Mouse (Mus musculus): ENCODE data around the gene Bard1. TPM values are rescaled to one million over a fixed set of nuclear protein-coding genes. Genes with fewer than 3 reads are reported as not detected.

Bard1 gene
- polyA plus RNA-seq, 1 experiment = 0.38 TPM

DNA sequence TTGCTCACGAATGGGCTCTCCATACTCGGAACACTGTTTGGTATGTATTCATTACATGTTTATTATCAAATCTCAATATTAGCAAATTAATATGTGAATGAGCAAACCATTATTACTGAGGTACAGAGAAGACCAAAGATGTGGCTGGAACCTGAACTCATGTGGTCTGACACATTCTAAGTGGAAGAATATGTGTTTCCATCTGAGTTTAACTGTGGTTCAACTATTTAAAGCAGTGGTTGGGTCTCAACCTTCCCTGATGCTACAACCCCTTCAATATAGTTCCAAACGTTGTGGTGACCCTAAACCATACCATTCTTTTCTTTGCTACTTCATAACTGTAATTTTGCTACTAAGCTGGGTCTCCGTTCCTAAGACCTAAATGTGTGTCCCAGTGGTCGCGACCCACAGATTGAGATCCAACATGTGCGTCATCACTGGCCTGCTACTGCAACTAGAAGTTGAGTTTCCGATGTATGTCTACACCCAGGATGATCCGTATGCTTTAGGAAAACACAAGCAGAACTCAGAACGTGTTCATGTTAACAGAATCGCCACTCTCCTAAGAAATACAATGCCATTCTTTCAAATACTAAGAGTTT is 1.5 kb downstream of the Bard1 start:
- Histone ChIP-seq H3K4me1 (ENCODE audit: control insufficient read depth, insufficient read depth, low read length) (no peaks in the 10 kb centered on the region), H3K4me3 (ENCODE audit: insufficient read depth, low read length) (no peak overlapping the region; the same call in 1 of the 2 replicates), H3K27ac (ENCODE audit: insufficient read depth, low read length) (no peak overlapping the region)
- no peak for TF ChIP-seq CTCF (IDR thresholded peaks at IDR 0.05; ENCODE audit: extremely low read depth, insufficient read depth, low read length)
- TF ChIP-seq POLR2A (IDR thresholded peaks at IDR 0.05; ENCODE audit: extremely low read depth, insufficient read depth, low read length) = no peak

DNA sequence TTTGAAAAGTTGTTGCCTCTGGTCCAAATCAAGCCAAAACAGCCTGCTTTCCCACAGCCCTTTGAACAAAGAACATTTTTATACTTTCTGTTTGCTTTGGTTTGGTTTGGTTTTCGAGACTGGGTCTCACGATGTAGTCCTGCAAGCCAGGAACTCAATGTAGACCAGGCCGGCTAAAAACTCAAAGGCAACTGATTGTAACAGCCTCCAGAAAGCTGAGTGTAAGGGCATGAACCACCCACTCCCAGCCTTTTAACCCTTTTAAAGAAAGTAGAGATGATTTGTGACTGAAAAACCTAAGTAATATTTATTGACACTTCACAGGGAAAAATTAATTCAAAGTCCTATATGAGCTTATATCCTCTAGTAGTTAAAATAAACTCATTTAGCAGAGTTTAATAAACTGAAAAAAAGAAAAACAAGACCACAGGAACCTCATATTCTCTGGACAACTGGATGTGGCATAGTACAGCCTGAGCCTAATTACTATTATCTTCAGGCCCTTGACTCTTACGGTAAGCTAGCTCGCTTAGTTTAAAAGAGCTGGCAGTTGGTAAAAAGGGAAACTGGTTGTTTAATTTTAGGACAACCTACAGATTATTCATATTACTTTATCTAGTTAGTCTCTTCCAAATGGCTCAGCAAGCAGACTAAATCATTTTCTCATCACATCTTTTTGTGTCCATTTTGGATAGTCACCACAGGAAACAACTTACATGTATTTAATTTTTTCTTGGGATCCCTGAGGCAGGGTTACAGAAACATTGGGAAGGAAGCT is 2.2 kb downstream of the Bard1 start:
- no peak overlapping the region for H3K27ac ChIP-seq (ENCODE audit: insufficient read depth, low read length)
- no peaks in the 10 kb centered on the region for H3K4me1 ChIP-seq (ENCODE audit: control insufficient read depth, insufficient read depth, low read length)
- H3K4me3 ChIP-seq (ENCODE audit: insufficient read depth, low read length) = no peak overlapping the region
- TF ChIP-seq CTCF (IDR thresholded peaks at IDR 0.05; ENCODE audit: extremely low read depth, insufficient read depth, low read length) (no peak), POLR2A (IDR thresholded peaks at IDR 0.05; ENCODE audit: extremely low read depth, insufficient read depth, low read length) (no peak)

DNA sequence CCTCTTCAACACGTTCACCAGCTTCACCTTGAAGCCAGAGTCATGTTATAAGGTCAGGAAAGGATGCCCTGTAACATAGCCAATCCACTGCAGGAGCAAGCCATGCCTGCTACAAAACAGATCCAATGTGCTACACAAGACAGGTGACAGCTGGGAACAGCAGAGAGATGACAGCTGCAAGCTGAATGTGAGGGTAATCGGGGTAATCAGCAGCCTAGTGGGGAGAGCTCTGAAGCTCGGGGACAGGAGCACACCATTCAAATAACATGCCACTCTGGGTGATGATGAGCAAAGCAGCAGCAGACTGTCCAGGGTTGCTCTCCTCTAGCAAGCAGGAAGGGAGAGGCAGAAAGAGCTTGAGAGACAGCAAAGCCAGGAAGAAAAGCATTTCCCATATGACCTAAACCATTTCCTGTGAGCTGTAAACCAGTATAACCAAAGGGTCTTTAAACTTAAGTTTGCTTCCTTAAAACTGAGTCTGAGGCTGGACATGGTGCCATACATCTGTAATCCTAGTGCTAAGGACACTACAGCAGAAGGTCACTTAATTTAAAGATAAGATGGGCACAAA is 2.9 kb downstream of the Bard1 start:
- Histone ChIP-seq H3K4me1 (ENCODE audit: control insufficient read depth, insufficient read depth, low read length) (no peaks in the 10 kb centered on the region), H3K4me3 (ENCODE audit: insufficient read depth, low read length) (no peak overlapping the region), H3K27ac (ENCODE audit: insufficient read depth, low read length) (no peak overlapping the region)
- no peak for TF ChIP-seq POLR2A (IDR thresholded peaks at IDR 0.05; ENCODE audit: extremely low read depth, insufficient read depth, low read length)
- TF ChIP-seq CTCF (IDR thresholded peaks at IDR 0.05; ENCODE audit: extremely low read depth, insufficient read depth, low read length) = no peak

DNA sequence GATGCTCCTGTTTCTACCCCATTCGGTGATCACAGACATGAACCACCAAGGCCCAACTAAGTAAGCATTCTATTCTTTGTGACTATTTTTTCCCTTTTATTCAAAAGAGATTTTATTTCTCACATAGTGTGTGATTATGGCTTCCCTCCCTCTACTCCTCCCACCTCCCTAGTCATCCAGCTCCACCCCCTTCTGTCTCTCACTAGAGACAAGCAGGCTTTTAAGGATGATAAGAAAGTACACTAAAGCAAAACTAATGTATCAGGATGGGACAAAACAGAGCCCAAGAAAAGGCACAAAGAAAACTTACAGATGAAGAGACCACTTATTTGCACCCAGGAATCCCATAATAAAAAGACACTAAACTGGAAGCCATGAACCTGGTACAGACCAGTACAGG is 6.9 kb downstream of the Bard1 start:
- H3K4me1 ChIP-seq (ENCODE audit: control insufficient read depth, insufficient read depth, low read length) = no peaks in the 10 kb centered on the region
- TF ChIP-seq CTCF (IDR thresholded peaks at IDR 0.05; ENCODE audit: extremely low read depth, insufficient read depth, low read length) (no peak), POLR2A (IDR thresholded peaks at IDR 0.05; ENCODE audit: extremely low read depth, insufficient read depth, low read length) (no peak)
- H3K27ac ChIP-seq (ENCODE audit: insufficient read depth, low read length) = no peak overlapping the region
- no peak overlapping the region for H3K4me3 ChIP-seq (ENCODE audit: insufficient read depth, low read length)

DNA sequence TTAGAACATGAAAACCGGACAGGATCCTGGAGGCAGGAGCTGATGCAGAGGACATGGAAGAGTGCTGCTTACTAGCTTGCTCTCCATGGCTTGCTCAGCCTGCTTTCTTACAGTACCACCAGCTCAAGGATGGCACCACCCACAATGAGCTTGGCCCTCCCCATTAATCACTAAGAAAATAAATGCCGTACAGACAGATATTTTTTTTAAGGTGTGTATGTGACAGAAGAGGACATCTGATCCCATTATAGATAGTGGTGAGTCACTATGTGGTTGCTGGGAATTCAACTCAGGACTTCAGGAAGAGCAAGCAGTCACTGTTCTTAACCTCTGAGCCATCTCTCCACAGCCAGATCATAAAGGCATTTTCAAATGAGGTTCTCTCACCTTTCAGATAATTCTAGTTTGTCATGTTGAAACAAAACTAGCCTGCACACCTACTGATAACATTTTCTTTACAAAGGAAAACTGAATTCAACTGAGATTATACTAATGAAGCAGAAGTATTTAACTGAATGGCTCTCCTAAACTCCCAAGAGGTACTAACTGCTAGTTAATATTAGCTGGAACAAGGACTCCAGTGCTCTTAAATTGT is 7.6 kb downstream of the Bard1 start:
- Histone ChIP-seq H3K4me1 (ENCODE audit: control insufficient read depth, insufficient read depth, low read length) (no peaks in the 10 kb centered on the region), H3K4me3 (ENCODE audit: insufficient read depth, low read length) (no peak overlapping the region), H3K27ac (ENCODE audit: insufficient read depth, low read length) (no peak overlapping the region)
- TF ChIP-seq CTCF (IDR thresholded peaks at IDR 0.05; ENCODE audit: extremely low read depth, insufficient read depth, low read length) (no peak), POLR2A (IDR thresholded peaks at IDR 0.05; ENCODE audit: extremely low read depth, insufficient read depth, low read length) (no peak)

DNA sequence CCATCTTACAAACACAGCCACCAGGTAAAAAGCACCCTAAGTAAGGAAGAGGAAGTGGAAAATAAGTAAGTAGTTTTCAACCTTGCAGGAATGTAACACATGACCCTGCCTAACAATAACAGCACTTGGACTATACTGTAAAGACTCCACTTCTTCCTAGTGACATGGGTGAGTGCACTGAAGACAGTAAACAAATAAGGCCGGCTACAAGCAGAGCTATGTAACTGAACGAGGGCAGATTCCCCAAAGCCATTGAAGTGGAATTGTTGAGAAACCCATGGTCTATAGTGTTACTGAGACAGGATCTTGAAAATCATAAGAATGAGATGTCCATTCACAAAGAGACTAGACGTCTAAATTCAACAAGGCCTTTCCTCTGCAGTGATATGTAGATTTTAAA is 27.3 kb downstream of the Bard1 start:
- Histone ChIP-seq H3K4me1 (ENCODE audit: control insufficient read depth, insufficient read depth, low read length) (no peaks in the 10 kb centered on the region), H3K4me3 (ENCODE audit: insufficient read depth, low read length) (no peak overlapping the region), H3K27ac (ENCODE audit: insufficient read depth, low read length) (no peak overlapping the region)
- TF ChIP-seq CTCF (IDR thresholded peaks at IDR 0.05; ENCODE audit: extremely low read depth, insufficient read depth, low read length) (no peak), POLR2A (IDR thresholded peaks at IDR 0.05; ENCODE audit: extremely low read depth, insufficient read depth, low read length) (no peak)

DNA sequence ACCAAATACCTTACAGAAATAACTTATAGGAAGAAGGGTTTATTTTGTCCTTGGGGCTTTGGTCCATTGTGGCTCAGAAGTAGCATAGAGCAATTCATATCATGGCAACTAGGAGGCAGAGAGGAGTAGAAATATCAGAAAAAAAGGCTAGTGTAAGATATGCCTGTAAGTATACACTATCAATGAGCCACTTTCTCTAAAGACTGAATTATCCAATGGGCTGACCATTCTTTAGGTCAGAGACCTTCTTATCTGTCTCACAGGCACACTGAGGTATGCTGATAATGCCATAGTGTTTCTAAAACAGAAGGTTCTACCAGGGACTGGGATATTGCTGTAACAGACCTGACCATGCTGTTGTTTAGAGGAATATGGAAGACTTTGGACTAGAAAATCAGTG is 32.2 kb downstream of the Bard1 start:
- no peak overlapping the region for H3K4me3 ChIP-seq (ENCODE audit: insufficient read depth, low read length)
- H3K4me1 ChIP-seq (ENCODE audit: control insufficient read depth, insufficient read depth, low read length) = no peaks in the 10 kb centered on the region
- no peak overlapping the region for H3K27ac ChIP-seq (ENCODE audit: insufficient read depth, low read length)
- TF ChIP-seq CTCF (IDR thresholded peaks at IDR 0.05; ENCODE audit: extremely low read depth, insufficient read depth, low read length) = no peak
- no peak for TF ChIP-seq POLR2A (IDR thresholded peaks at IDR 0.05; ENCODE audit: extremely low read depth, insufficient read depth, low read length)

DNA sequence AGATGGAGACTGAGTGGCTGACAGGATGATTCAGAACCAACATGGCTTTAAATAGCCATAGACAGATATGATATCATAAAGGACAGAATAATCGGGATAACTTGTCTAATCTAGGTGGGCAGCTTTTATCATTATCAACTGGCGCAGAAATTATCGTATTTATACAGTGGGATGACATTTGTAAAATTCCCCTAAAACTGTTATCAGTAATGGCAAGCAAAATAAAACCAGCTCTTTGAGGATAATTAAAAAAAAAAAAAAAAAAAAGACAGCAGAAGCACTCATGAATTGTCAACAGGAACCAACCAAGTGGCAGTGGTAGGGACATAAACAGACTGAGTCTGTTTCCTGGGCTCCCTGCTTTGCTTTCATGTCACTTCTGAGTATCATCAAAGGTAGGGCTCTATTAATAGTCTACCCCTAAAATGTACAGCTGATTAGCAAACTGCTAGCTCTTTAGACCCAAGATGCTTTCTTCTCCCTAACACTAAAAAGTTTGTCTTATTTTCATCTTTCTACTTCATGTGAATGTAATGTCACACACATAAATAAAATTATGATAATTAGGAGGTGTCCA is 34.1 kb downstream of the Bard1 start:
- no peak overlapping the region for H3K4me3 ChIP-seq (ENCODE audit: insufficient read depth, low read length)
- no peak for TF ChIP-seq CTCF (IDR thresholded peaks at IDR 0.05; ENCODE audit: extremely low read depth, insufficient read depth, low read length)
- no peak for TF ChIP-seq POLR2A (IDR thresholded peaks at IDR 0.05; ENCODE audit: extremely low read depth, insufficient read depth, low read length)
- no peaks in the 10 kb centered on the region for H3K4me1 ChIP-seq (ENCODE audit: control insufficient read depth, insufficient read depth, low read length)
- H3K27ac ChIP-seq (ENCODE audit: insufficient read depth, low read length) = no peak overlapping the region

DNA sequence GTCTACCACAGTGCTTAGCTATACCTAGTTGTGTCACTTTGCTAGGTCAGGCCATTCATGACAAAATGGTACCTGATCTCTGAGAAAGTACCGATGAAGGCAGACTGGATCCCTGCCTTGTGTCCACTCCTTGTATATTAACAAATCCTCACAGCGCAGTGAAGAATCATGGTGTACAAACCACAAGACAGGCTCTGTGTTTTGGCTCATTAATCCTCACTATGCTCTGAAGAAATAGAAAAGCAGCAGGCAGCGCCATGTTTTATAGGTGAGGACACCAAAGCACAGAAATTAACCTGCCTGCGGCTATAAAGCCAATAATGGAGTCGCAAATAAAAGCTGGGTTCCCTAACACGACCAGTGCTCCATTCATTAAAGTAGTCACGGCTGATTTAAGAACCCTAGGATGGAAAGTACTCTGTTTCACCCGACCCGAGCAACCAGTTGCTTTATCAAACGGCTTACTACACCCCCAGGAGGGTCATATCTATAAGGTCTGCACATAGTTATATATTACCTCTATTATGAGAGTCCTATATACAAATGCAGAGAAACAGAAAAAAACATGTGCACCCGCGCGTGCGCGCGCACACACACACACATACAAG is 39.0 kb downstream of the Bard1 start:
- TF ChIP-seq POLR2A (IDR thresholded peaks at IDR 0.05; ENCODE audit: extremely low read depth, insufficient read depth, low read length) (no peak), CTCF (IDR thresholded peaks at IDR 0.05; ENCODE audit: extremely low read depth, insufficient read depth, low read length) (no peak)
- H3K4me3 ChIP-seq (ENCODE audit: insufficient read depth, low read length) = no peak overlapping the region
- H3K27ac ChIP-seq (ENCODE audit: insufficient read depth, low read length) = no peak overlapping the region
- no peaks in the 10 kb centered on the region for H3K4me1 ChIP-seq (ENCODE audit: control insufficient read depth, insufficient read depth, low read length)
